Mouse (Mus musculus): ENCODE results near the gene Sgcd. TPM values are rescaled to one million over a fixed set of nuclear protein-coding genes. Genes with fewer than 3 reads are reported as not detected.

The Sgcd gene
- polyA plus RNA-seq, 1 experiment from 2014 or later: 3.4 TPM

GRCm38 (mm10) chr11:47071161-47071560, 917.6 kb downstream of the Sgcd start:
- no peaks in the 10 kb centered on the region for H3K27me3 ChIP-seq (ENCODE audit: control insufficient read depth, insufficient read depth, low read length)
- no peaks in the 10 kb centered on the region for H3K4me1 ChIP-seq (ENCODE audit: control insufficient read depth, insufficient read depth, low read length)
- no peak overlapping the region for H3K27ac ChIP-seq (replicated peaks; ENCODE audit: low read depth, low read length)
- no peaks in the 10 kb centered on the region for H3K9me3 ChIP-seq (replicated peaks; ENCODE audit: control insufficient read depth, low read length)
- no peak for DNase-seq (ENCODE audit: low spot score)
- H3K9ac ChIP-seq (replicated peaks; ENCODE audit: low read length): no peak overlapping the region
- no peak for ATAC-seq (replicated peaks; ENCODE audit: insufficient number of reproducible peaks, low FRiP score, low TSS enrichment, low read depth)
- H3K4me2 ChIP-seq (ENCODE audit: low read depth, low read length): no peak overlapping the region
- H3K4me3 ChIP-seq (ENCODE audit: low read depth, low read length): no peak overlapping the region
- H3K36me3 ChIP-seq (replicated peaks; ENCODE audit: control insufficient read depth, insufficient read depth, low read depth, low read length): no peaks in the 10 kb centered on the region
- WGBS: 90% methylated on average over 2 of the region's 2 CpGs

- no peaks in the 10 kb centered on the region for H3K4me1 ChIP-seq (ENCODE audit: control insufficient read depth, insufficient read depth, low read length)
- ATAC-seq (replicated peaks; ENCODE audit: insufficient number of reproducible peaks, low FRiP score, low TSS enrichment, low read depth): no peak
Observed at GRCm38 (mm10) chr11:47069769-47070384, 918.9 kb downstream of the Sgcd start.

GRCm38 (mm10) chr11:47063690-47064089, 925.1 kb downstream of the Sgcd start:
- WGBS: 89% methylated on average over 4 of the region's 4 CpGs
- Histone ChIP-seq H3K27me3 (ENCODE audit: control insufficient read depth, insufficient read depth, low read length) (no peaks in the 10 kb centered on the region), H3K4me1 (ENCODE audit: control insufficient read depth, insufficient read depth, low read length) (no peaks in the 10 kb centered on the region), H3K9ac (replicated peaks; ENCODE audit: low read length) (no peak overlapping the region), H3K27ac (replicated peaks; ENCODE audit: low read depth, low read length) (no peak overlapping the region), H3K9me3 (replicated peaks; ENCODE audit: control insufficient read depth, low read length) (no peaks in the 10 kb centered on the region), H3K36me3 (replicated peaks; ENCODE audit: control insufficient read depth, insufficient read depth, low read depth, low read length) (no peaks in the 10 kb centered on the region), H3K4me2 (ENCODE audit: low read depth, low read length) (no peak overlapping the region), H3K4me3 (ENCODE audit: low read depth, low read length) (no peak overlapping the region)
- ATAC-seq (replicated peaks; ENCODE audit: insufficient number of reproducible peaks, low FRiP score, low TSS enrichment, low read depth): no peak
- no peak for DNase-seq (ENCODE audit: low spot score)

More at GRCm38 (mm10) chr11:47069769-47070384, 918.9 kb downstream of the Sgcd start:
- H3K27ac ChIP-seq (replicated peaks; ENCODE audit: low read depth, low read length): no peak overlapping the region
- DNase-seq (ENCODE audit: low spot score): no peak
- H3K9ac ChIP-seq (replicated peaks; ENCODE audit: low read length): no peak overlapping the region
- WGBS: 89% methylated on average over 2 of the region's 2 CpGs
- H3K4me3 ChIP-seq (ENCODE audit: low read depth, low read length): no peak overlapping the region
- H3K4me2 ChIP-seq (ENCODE audit: low read depth, low read length): no peak overlapping the region
- no peaks in the 10 kb centered on the region for H3K36me3 ChIP-seq (replicated peaks; ENCODE audit: control insufficient read depth, insufficient read depth, low read depth, low read length)
- H3K27me3 ChIP-seq (ENCODE audit: control insufficient read depth, insufficient read depth, low read length): no peaks in the 10 kb centered on the region
- H3K9me3 ChIP-seq (replicated peaks; ENCODE audit: control insufficient read depth, low read length): no peaks in the 10 kb centered on the region

GRCm38 (mm10) chr11:47050390-47050789, 938.4 kb downstream of the Sgcd start:
- H3K4me3 ChIP-seq (ENCODE audit: low read depth, low read length): no peak overlapping the region
- H3K9me3 ChIP-seq (replicated peaks; ENCODE audit: control insufficient read depth, low read length): no peaks in the 10 kb centered on the region
- no peaks in the 10 kb centered on the region for H3K4me1 ChIP-seq (ENCODE audit: control insufficient read depth, insufficient read depth, low read length)
- no peaks in the 10 kb centered on the region for H3K36me3 ChIP-seq (replicated peaks; ENCODE audit: control insufficient read depth, insufficient read depth, low read depth, low read length)
- ATAC-seq (replicated peaks; ENCODE audit: insufficient number of reproducible peaks, low FRiP score, low TSS enrichment, low read depth) (no peak), DNase-seq (ENCODE audit: low spot score) (no peak)
- H3K27ac ChIP-seq (replicated peaks; ENCODE audit: low read depth, low read length): no peak overlapping the region
- WGBS: 58% methylated on average over 2 of the region's 2 CpGs
- no peak overlapping the region for H3K9ac ChIP-seq (replicated peaks; ENCODE audit: low read length)
- H3K27me3 ChIP-seq (ENCODE audit: control insufficient read depth, insufficient read depth, low read length): no peaks in the 10 kb centered on the region
- H3K4me2 ChIP-seq (ENCODE audit: low read depth, low read length): no peak overlapping the region

- Histone ChIP-seq H3K4me1 (ENCODE audit: control insufficient read depth, insufficient read depth, low read length) (no peaks in the 10 kb centered on the region), H3K9ac (replicated peaks; ENCODE audit: low read length) (no peak overlapping the region), H3K4me3 (ENCODE audit: low read depth, low read length) (no peak overlapping the region), H3K4me2 (ENCODE audit: low read depth, low read length) (no peak overlapping the region), H3K27me3 (ENCODE audit: control insufficient read depth, insufficient read depth, low read length) (no peaks in the 10 kb centered on the region), H3K9me3 (replicated peaks; ENCODE audit: control insufficient read depth, low read length) (no peaks in the 10 kb centered on the region), H3K36me3 (replicated peaks; ENCODE audit: control insufficient read depth, insufficient read depth, low read depth, low read length) (no peaks in the 10 kb centered on the region), H3K27ac (replicated peaks; ENCODE audit: low read depth, low read length) (no peak overlapping the region)
- ATAC-seq (replicated peaks; ENCODE audit: insufficient number of reproducible peaks, low FRiP score, low TSS enrichment, low read depth): no peak
- DNase-seq (ENCODE audit: low spot score): no peak
- 81% methylated on average over 4 of the region's 4 CpGs for WGBS
Observed at GRCm38 (mm10) chr11:47049756-47050155, 939.0 kb downstream of the Sgcd start.

GRCm38 (mm10) chr11:47032318-47032717, 956.5 kb downstream of the Sgcd start:
- DNase-seq (ENCODE audit: low spot score) (no peak), ATAC-seq (replicated peaks; ENCODE audit: insufficient number of reproducible peaks, low FRiP score, low TSS enrichment, low read depth) (no peak)
- Histone ChIP-seq H3K4me2 (ENCODE audit: low read depth, low read length) (no peak overlapping the region), H3K9ac (replicated peaks; ENCODE audit: low read length) (no peak overlapping the region), H3K4me3 (ENCODE audit: low read depth, low read length) (no peak overlapping the region), H3K36me3 (replicated peaks; ENCODE audit: control insufficient read depth, insufficient read depth, low read depth, low read length) (no peaks in the 10 kb centered on the region), H3K27ac (replicated peaks; ENCODE audit: low read depth, low read length) (no peak overlapping the region), H3K9me3 (replicated peaks; ENCODE audit: control insufficient read depth, low read length) (no peaks in the 10 kb centered on the region), H3K27me3 (ENCODE audit: control insufficient read depth, insufficient read depth, low read length) (no peaks in the 10 kb centered on the region), H3K4me1 (ENCODE audit: control insufficient read depth, insufficient read depth, low read length) (no peaks in the 10 kb centered on the region)
- 80% methylated on average over 5 of the region's 5 CpGs for WGBS

- DNase-seq (ENCODE audit: low spot score) (no peak), ATAC-seq (replicated peaks; ENCODE audit: insufficient number of reproducible peaks, low FRiP score, low TSS enrichment, low read depth) (no peak)
- 42% methylated on average over 6 of the region's 6 CpGs for WGBS
- no peaks in the 10 kb centered on the region for H3K36me3 ChIP-seq (replicated peaks; ENCODE audit: control insufficient read depth, insufficient read depth, low read depth, low read length)
- H3K4me3 ChIP-seq (ENCODE audit: low read depth, low read length): no peak overlapping the region
- no peak overlapping the region for H3K9ac ChIP-seq (replicated peaks; ENCODE audit: low read length)
- H3K4me1 ChIP-seq (ENCODE audit: control insufficient read depth, insufficient read depth, low read length): no peaks in the 10 kb centered on the region
- H3K27ac ChIP-seq (replicated peaks; ENCODE audit: low read depth, low read length): no peak overlapping the region
- H3K9me3 ChIP-seq (replicated peaks; ENCODE audit: control insufficient read depth, low read length): no peaks in the 10 kb centered on the region
- no peaks in the 10 kb centered on the region for H3K27me3 ChIP-seq (ENCODE audit: control insufficient read depth, insufficient read depth, low read length)
- H3K4me2 ChIP-seq (ENCODE audit: low read depth, low read length): no peak overlapping the region
Observed at GRCm38 (mm10) chr11:47020874-47021273, 967.9 kb downstream of the Sgcd start.

- no peaks in the 10 kb centered on the region for H3K4me1 ChIP-seq (ENCODE audit: control insufficient read depth, insufficient read depth, low read length)
- WGBS: 63% methylated on average over 2 of the region's 2 CpGs
- no peaks in the 10 kb centered on the region for H3K27me3 ChIP-seq (ENCODE audit: control insufficient read depth, insufficient read depth, low read length)
- DNase-seq (ENCODE audit: low spot score) (no peak), ATAC-seq (replicated peaks; ENCODE audit: insufficient number of reproducible peaks, low FRiP score, low TSS enrichment, low read depth) (no peak)
- no peak overlapping the region for H3K4me3 ChIP-seq (ENCODE audit: low read depth, low read length)
- no peak overlapping the region for H3K9ac ChIP-seq (replicated peaks; ENCODE audit: low read length)
- no peaks in the 10 kb centered on the region for H3K36me3 ChIP-seq (replicated peaks; ENCODE audit: control insufficient read depth, insufficient read depth, low read depth, low read length)
- no peak overlapping the region for H3K27ac ChIP-seq (replicated peaks; ENCODE audit: low read depth, low read length)
- H3K9me3 ChIP-seq (replicated peaks; ENCODE audit: control insufficient read depth, low read length): no peaks in the 10 kb centered on the region
- no peak overlapping the region for H3K4me2 ChIP-seq (ENCODE audit: low read depth, low read length)
Observed at GRCm38 (mm10) chr11:47018139-47018538, 970.6 kb downstream of the Sgcd start.

Data from embryonic facial prominence, embryonic 11.5 days (tissue).